Mouse (Mus musculus): ENCODE results near the gene Kl.

The Kl gene

DNA sequence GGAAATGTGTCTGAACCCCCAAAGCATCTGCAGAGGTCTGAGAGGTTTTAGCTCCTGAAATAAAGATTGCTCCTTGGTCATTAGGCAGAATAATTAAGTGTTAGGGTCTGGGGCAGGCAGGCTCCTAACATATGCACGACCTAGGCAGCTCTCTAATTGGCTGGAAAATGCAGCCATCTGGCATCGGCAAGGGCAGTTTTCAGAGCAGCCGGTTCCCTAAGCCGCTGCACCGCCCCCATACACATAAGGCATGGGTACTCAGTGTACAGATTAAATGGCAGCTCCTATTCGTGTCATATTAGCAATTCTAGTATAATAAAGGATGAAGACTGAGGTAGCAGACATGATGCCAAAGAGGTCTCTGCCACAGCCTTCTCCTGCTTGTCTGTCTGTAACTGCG, 74.8 kb downstream of the Kl start:
- no peak for DNase-seq (ENCODE audit: low read depth, low spot score)

DNA sequence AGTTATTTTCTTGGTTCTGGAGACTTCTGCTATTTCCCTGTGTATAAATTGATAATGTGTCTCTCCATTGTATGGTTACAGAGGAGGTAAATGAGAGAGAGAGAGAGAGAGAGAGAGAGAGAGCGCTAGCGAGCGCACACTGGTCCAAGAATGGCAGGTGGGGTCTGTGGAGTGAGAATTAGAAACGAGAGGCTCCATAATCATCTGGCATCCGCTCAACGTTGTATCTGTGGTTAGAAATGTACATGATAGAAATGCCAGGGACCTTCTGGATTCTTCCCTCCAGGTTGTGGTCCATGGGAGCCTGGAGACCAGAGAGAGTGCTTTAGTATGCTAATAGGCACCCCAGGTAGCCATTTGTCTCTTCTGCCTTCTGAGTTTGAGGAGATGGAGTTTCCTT, 76.5 kb downstream of the Kl start:
- no peak for DNase-seq (ENCODE audit: low read depth, low spot score)

DNA sequence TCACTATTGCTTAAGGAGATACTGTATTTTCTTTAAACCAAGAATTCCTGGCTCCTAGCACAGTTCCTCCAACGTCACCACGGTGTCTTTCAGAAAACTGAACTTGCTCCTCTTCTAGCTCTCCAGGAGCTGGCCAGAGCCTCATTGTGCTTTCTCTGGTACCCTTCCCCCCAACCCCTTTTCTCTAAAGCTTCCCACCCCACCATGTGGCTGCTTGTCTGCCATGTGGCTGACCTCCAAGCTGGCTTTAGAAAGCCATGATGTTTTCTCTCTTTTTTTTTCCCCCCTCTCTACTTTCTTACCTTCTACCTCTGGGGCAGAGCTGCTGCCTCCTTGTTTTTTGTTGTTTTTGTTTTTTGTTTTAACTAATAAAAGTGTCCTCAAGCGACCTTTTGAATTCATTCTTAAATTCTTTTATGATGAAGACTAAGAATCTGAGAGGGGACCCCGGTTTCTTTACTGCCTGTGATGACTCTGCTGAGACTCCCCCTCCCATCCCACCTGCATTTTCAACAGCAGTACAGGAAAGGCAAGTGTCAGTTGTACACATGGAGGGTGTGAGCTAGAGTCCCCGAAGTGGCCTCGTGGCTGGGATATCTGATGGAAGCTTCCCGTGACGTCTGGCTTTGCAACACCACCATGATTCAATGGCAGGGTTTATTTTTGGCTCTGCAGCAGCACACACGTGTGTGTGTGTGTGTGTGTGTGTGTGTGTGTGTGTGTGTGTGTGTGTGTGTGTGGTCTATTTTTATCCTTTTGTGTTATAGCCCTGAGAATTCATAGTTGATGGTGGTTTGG, 82.5 kb downstream of the Kl start:
- DNase-seq (ENCODE audit: low read depth, low spot score): no peak

DNA sequence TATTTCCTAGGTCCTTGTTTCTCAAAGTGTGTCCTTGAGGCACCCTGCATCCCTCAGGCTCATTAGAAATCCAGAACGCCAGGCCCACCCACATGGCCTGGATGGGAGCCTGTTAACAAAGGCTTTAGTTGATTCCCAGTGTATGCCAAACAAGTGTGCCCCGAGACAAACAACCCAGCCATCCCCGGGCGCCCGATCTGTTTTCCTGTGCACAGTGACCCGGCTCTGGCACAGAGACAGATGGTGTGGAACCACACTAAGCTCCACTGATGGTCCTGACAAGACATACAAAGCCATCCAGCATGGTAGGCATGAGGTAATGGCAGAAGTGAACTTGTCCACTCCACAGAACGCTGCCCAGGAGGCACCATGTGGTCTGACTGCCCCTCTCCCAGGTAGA, 85.5 kb downstream of the Kl start:
- DNase-seq (ENCODE audit: low read depth, low spot score): no peak

GRCm38 (mm10) chr5:151042911-151043310, 90.5 kb downstream of the Kl start:
- DNase-seq (ENCODE audit: low read depth, low spot score): no peak
